Mouse (Mus musculus): ENCODE measurements around the gene Cep83. TPM values are rescaled to one million over a fixed set of nuclear protein-coding genes. Genes with fewer than 3 reads are reported as not detected.
A peak's percentile ranks its signal among the peaks of the same experiment; 100 is the strongest.

The Cep83 gene
- polyA plus RNA-seq (2012; rRNA removed) = 7.7 and 12.8 TPM in 2 replicates

- peak; percentile 93 for DNase-seq
- peak within 1 kb of the TSS; percentile 87 for H3K4me3 ChIP-seq (ENCODE audit: control insufficient read depth, insufficient read depth, low read length)
- H3K4me1 ChIP-seq (replicated peaks; ENCODE audit: control insufficient read depth, insufficient read depth, low read length) = peaks cover 4% of the 10 kb centered on the region
- peak within 1 kb of the TSS; percentile 81 for H3K27ac ChIP-seq (ENCODE audit: control insufficient read depth, insufficient read depth, low read length)
- peak; percentile 89 for TF ChIP-seq POLR2A (IDR thresholded peaks at IDR 0.05; ENCODE audit: control insufficient read depth, extremely low read depth, insufficient read depth, low read length, poor library complexity)
- TF ChIP-seq CTCF (IDR thresholded peaks at IDR 0.05; ENCODE audit: borderline replicate concordance, control insufficient read depth, extremely low read depth, insufficient read depth, low read length, poor library complexity) = 0 out of 2 replicates have a peak, but pooled peaks have one; percentile 46
- H3K36me3 ChIP-seq (ENCODE audit: control insufficient read depth, insufficient read depth, low read length) = no peaks in the 10 kb centered on the region
- no peaks in the 10 kb centered on the region for H3K27me3 ChIP-seq (ENCODE audit: control insufficient read depth, insufficient read depth, low read length)
- WGBS = under 1% methylated on average over 86 of the region's 86 CpGs
Measured at GRCm38 (mm10) chr10:94688420-94689175, at the start of gene Cep83. Cep83 (plus strand) TSS chr10:94688654.

DNA sequence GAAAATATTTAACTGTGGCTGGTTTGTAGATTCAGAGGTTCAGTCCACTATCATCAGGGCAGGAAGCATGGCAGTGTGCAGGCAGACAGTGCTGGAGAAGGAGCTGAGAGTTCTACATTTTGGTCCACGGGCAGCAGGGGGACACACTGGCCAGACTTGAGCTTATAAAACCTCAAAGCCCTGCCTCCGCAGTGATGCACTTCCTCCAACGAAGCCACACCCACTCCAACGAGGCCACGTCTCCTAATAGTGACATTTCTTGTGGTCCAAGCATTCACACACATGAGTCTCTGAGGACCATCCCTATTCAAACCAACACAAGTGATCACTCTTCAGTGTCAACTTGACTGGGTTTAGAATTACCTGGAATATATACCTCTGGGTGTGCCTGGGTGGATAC is 49.2 kb upstream of the Cep83 start:
- no peak for TF ChIP-seq CTCF (IDR thresholded peaks at IDR 0.05; ENCODE audit: borderline replicate concordance, control insufficient read depth, extremely low read depth, insufficient read depth, low read length, poor library complexity)
- no peak for TF ChIP-seq POLR2A (IDR thresholded peaks at IDR 0.05; ENCODE audit: control insufficient read depth, extremely low read depth, insufficient read depth, low read length, poor library complexity)
- no peak overlapping the region for H3K4me3 ChIP-seq (ENCODE audit: control insufficient read depth, insufficient read depth, low read length)
- H3K27ac ChIP-seq (ENCODE audit: control insufficient read depth, insufficient read depth, low read length) = no peak overlapping the region
- H3K27me3 ChIP-seq (ENCODE audit: control insufficient read depth, insufficient read depth, low read length) = no peaks in the 10 kb centered on the region
- no peaks in the 10 kb centered on the region for H3K36me3 ChIP-seq (ENCODE audit: control insufficient read depth, insufficient read depth, low read length)
- DNase-seq = no peak
- WGBS = 43% methylated on average over 5 of the region's 5 CpGs
- no peaks in the 10 kb centered on the region; the same call in 1 of the 2 replicates for H3K4me1 ChIP-seq (replicated peaks; ENCODE audit: control insufficient read depth, insufficient read depth, low read length)

GRCm38 (mm10) chr10:94640067-94640466 is 48.4 kb upstream of the Cep83 start:
- Histone ChIP-seq H3K27ac (ENCODE audit: control insufficient read depth, insufficient read depth, low read length) (no peak overlapping the region), H3K4me1 (replicated peaks; ENCODE audit: control insufficient read depth, insufficient read depth, low read length) (no peaks in the 10 kb centered on the region; the same call in 1 of the 2 replicates), H3K36me3 (ENCODE audit: control insufficient read depth, insufficient read depth, low read length) (no peaks in the 10 kb centered on the region), H3K27me3 (ENCODE audit: control insufficient read depth, insufficient read depth, low read length) (no peaks in the 10 kb centered on the region), H3K4me3 (ENCODE audit: control insufficient read depth, insufficient read depth, low read length) (no peak overlapping the region)
- DNase-seq = no peak
- WGBS = 19% methylated on average over 5 of the region's 5 CpGs
- TF ChIP-seq CTCF (IDR thresholded peaks at IDR 0.05; ENCODE audit: borderline replicate concordance, control insufficient read depth, extremely low read depth, insufficient read depth, low read length, poor library complexity) (no peak), POLR2A (IDR thresholded peaks at IDR 0.05; ENCODE audit: control insufficient read depth, extremely low read depth, insufficient read depth, low read length, poor library complexity) (no peak)

- no peaks in the 10 kb centered on the region for H3K27me3 ChIP-seq (ENCODE audit: control insufficient read depth, insufficient read depth, low read length)
- DNase-seq = no peak
- no peaks in the 10 kb centered on the region for H3K36me3 ChIP-seq (ENCODE audit: control insufficient read depth, insufficient read depth, low read length)
- H3K4me1 ChIP-seq (replicated peaks; ENCODE audit: control insufficient read depth, insufficient read depth, low read length) = no peaks in the 10 kb centered on the region
- H3K4me3 ChIP-seq (ENCODE audit: control insufficient read depth, insufficient read depth, low read length) = no peak overlapping the region
- H3K27ac ChIP-seq (ENCODE audit: control insufficient read depth, insufficient read depth, low read length) = no peak overlapping the region
- no peak for TF ChIP-seq POLR2A (IDR thresholded peaks at IDR 0.05; ENCODE audit: control insufficient read depth, extremely low read depth, insufficient read depth, low read length, poor library complexity)
- TF ChIP-seq CTCF (IDR thresholded peaks at IDR 0.05; ENCODE audit: borderline replicate concordance, control insufficient read depth, extremely low read depth, insufficient read depth, low read length, poor library complexity) = no peak
- WGBS = 90% methylated on average over 3 of the region's 3 CpGs
Measured at GRCm38 (mm10) chr10:94664036-94664435, 24.4 kb upstream of the Cep83 start.

- H3K36me3 ChIP-seq (ENCODE audit: control insufficient read depth, insufficient read depth, low read length) = no peaks in the 10 kb centered on the region
- 96% methylated on average over 7 of the region's 7 CpGs for WGBS
- DNase-seq = no peak
Measured at GRCm38 (mm10) chr10:94664455-94664854, 24.0 kb upstream of the Cep83 start.

GRCm38 (mm10) chr10:94668147-94668546 is 20.3 kb upstream of the Cep83 start:
- Histone ChIP-seq H3K36me3 (ENCODE audit: control insufficient read depth, insufficient read depth, low read length) (no peaks in the 10 kb centered on the region), H3K27ac (ENCODE audit: control insufficient read depth, insufficient read depth, low read length) (no peak overlapping the region), H3K27me3 (ENCODE audit: control insufficient read depth, insufficient read depth, low read length) (no peaks in the 10 kb centered on the region), H3K4me3 (ENCODE audit: control insufficient read depth, insufficient read depth, low read length) (no peak overlapping the region), H3K4me1 (replicated peaks; ENCODE audit: control insufficient read depth, insufficient read depth, low read length) (no peaks in the 10 kb centered on the region)
- DNase-seq = no peak
- TF ChIP-seq POLR2A (IDR thresholded peaks at IDR 0.05; ENCODE audit: control insufficient read depth, extremely low read depth, insufficient read depth, low read length, poor library complexity) = no peak
- TF ChIP-seq CTCF (IDR thresholded peaks at IDR 0.05; ENCODE audit: borderline replicate concordance, control insufficient read depth, extremely low read depth, insufficient read depth, low read length, poor library complexity) = no peak

More at GRCm38 (mm10) chr10:94664455-94664854, 24.0 kb upstream of the Cep83 start:
- H3K27ac ChIP-seq (ENCODE audit: control insufficient read depth, insufficient read depth, low read length) = no peak overlapping the region
- no peaks in the 10 kb centered on the region for H3K27me3 ChIP-seq (ENCODE audit: control insufficient read depth, insufficient read depth, low read length)
- no peak overlapping the region for H3K4me3 ChIP-seq (ENCODE audit: control insufficient read depth, insufficient read depth, low read length)
- H3K4me1 ChIP-seq (replicated peaks; ENCODE audit: control insufficient read depth, insufficient read depth, low read length) = no peaks in the 10 kb centered on the region
- TF ChIP-seq CTCF (IDR thresholded peaks at IDR 0.05; ENCODE audit: borderline replicate concordance, control insufficient read depth, extremely low read depth, insufficient read depth, low read length, poor library complexity) (no peak), POLR2A (IDR thresholded peaks at IDR 0.05; ENCODE audit: control insufficient read depth, extremely low read depth, insufficient read depth, low read length, poor library complexity) (no peak)

All from thymus, adult 2 months (tissue).